Mouse (Mus musculus) forebrain, embryonic 11.5 days (tissue): ENCODE measurements around the gene Ptprq. TPM values are rescaled to one million over a fixed set of nuclear protein-coding genes. Genes with fewer than 3 reads are reported as not detected.

Source experiments
- ATAC-seq: fragments of 200-750 bp; cut with Nextera tagmentation; replicated peaks from 2 replicates; pipeline ENCODE4 v1.8.0; 2017; ENCODE audit warnings: moderate TSS enrichment; ENCODE audit not compliant: low FRiP score
- DNase-seq: peaks from one replicate; pipeline ENCODE4 v3.0.0-alpha.2; 2017; ENCODE audit warnings: low spot score
- H3K27ac ChIP-seq: fragments of 300-500 bp; sonication (generic); 2 replicates; pipeline ENCODE4 v1.5.1; 2014; ENCODE audit warnings: low read depth, low read length
- H3K27me3 ChIP-seq: fragments of 300-500 bp; sonication (generic); 2 replicates; pipeline ENCODE4 v1.6.1; 2014; ENCODE audit warnings: mild to moderate bottlenecking, low read length, mixed read lengths; ENCODE audit not compliant: control insufficient read depth, insufficient read depth
- H3K36me3 ChIP-seq: fragments of 300-500 bp; sonication (generic); 2 replicates; pipeline ENCODE4 v1.6.1; 2014; ENCODE audit warnings: mild to moderate bottlenecking, low read length, moderate library complexity, mixed read lengths; ENCODE audit not compliant: control insufficient read depth, insufficient read depth
- H3K4me1 ChIP-seq: fragments of 300-500 bp; sonication (generic); replicated peaks from 2 replicates; pipeline ENCODE4 v1.6.1; 2014; ENCODE audit warnings: low read length, mixed read lengths; ENCODE audit not compliant: control insufficient read depth, insufficient read depth
- H3K4me2 ChIP-seq: fragments of 300-500 bp; sonication (generic); 2 replicates; pipeline ENCODE4 v1.6.1; 2014; ENCODE audit warnings: low read depth, mild to moderate bottlenecking, low read length, moderate library complexity, mixed read lengths; ENCODE audit not compliant: severe bottlenecking
- H3K4me3 ChIP-seq: fragments of 300-500 bp; sonication (generic); 2 replicates; pipeline ENCODE4 v1.5.1; 2014; ENCODE audit warnings: low read depth, low read length
- H3K9ac ChIP-seq: fragments of 300-500 bp; sonication (generic); 2 replicates; pipeline ENCODE4 v1.6.1; 2014; ENCODE audit warnings: low read length
- H3K9me3 ChIP-seq: fragments of 300-500 bp; sonication (generic); 2 replicates; pipeline ENCODE4 v1.6.1; 2016; ENCODE audit warnings: low read length, mixed read lengths; ENCODE audit not compliant: control insufficient read depth
- WGBS: fragments of 180-500 bp; shearing (Covaris S2); extraction: QIAGEN DNeasy Blood & Tissue Kit; methylation state at CpG from one replicate; pipeline ENCODE4 v1.1.7; 2014; 5-methylcytosine and 5-hydroxymethylcytosine counted together
- polyA plus RNA-seq: library from polyadenylated mRNA; unstranded; fragments of >200 nt; fragmentation: Nextera tagmentation; extraction: Ambion mirVana; gene quantifications from 2 replicates; pipeline ENCODE4 v1.2.1, GENCODE M21; 2014

Gene Ptprq
- polyA plus RNA-seq, 1 experiment from 2014 or later = not detected

- Histone ChIP-seq H3K9me3 (no peaks in the 10 kb centered on the region), H3K27ac (no peak overlapping the region), H3K4me3 (no peak overlapping the region), H3K36me3 (no peaks in the 10 kb centered on the region), H3K4me1 (no peaks in the 10 kb centered on the region), H3K27me3 (no peaks in the 10 kb centered on the region), H3K9ac (no peak overlapping the region), H3K4me2 (no peak overlapping the region)
- WGBS = 76% methylated on average over 7 of the region's 7 CpGs
- ATAC-seq (no peak), DNase-seq (no peak)
Observed at GRCm38 (mm10) chr10:107735448-107735847, 15.6 kb upstream of the Ptprq start.

GRCm38 (mm10) chr10:107734327-107734726 lies 14.5 kb upstream of the Ptprq start:
- Histone ChIP-seq H3K9ac (no peak overlapping the region), H3K4me2 (no peak overlapping the region), H3K9me3 (no peaks in the 10 kb centered on the region), H3K4me3 (no peak overlapping the region), H3K4me1 (no peaks in the 10 kb centered on the region), H3K27me3 (no peaks in the 10 kb centered on the region), H3K27ac (no peak overlapping the region), H3K36me3 (no peaks in the 10 kb centered on the region)
- DNase-seq (no peak), ATAC-seq (no peak)

- ATAC-seq = no peak
- Histone ChIP-seq H3K9ac (no peak overlapping the region), H3K36me3 (no peaks in the 10 kb centered on the region), H3K27ac (no peak overlapping the region), H3K4me2 (no peak overlapping the region), H3K4me1 (no peaks in the 10 kb centered on the region), H3K4me3 (no peak overlapping the region), H3K9me3 (no peaks in the 10 kb centered on the region), H3K27me3 (no peaks in the 10 kb centered on the region)
- 78% methylated on average over 7 of the region's 7 CpGs for WGBS
- no peak for DNase-seq
Observed at GRCm38 (mm10) chr10:107725631-107726030, 5.8 kb upstream of the Ptprq start.

GRCm38 (mm10) chr10:107704443-107704842 lies 15.4 kb downstream of the Ptprq start:
- Histone ChIP-seq H3K9ac (no peak overlapping the region), H3K27ac (no peak overlapping the region), H3K4me3 (no peak overlapping the region), H3K27me3 (no peaks in the 10 kb centered on the region), H3K36me3 (no peaks in the 10 kb centered on the region), H3K9me3 (no peaks in the 10 kb centered on the region), H3K4me2 (no peak overlapping the region), H3K4me1 (no peaks in the 10 kb centered on the region)
- DNase-seq = no peak
- no peak for ATAC-seq
- 50% methylated on average over 3 of the region's 3 CpGs for WGBS

GRCm38 (mm10) chr10:107700944-107701343 lies 18.9 kb downstream of the Ptprq start:
- 82% methylated on average over 3 of the region's 3 CpGs for WGBS
- no peaks in the 10 kb centered on the region for H3K9me3 ChIP-seq
- no peak overlapping the region for H3K4me3 ChIP-seq

GRCm38 (mm10) chr10:107698716-107699115 lies 21.1 kb downstream of the Ptprq start:
- no peak overlapping the region for H3K9ac ChIP-seq
- H3K36me3 ChIP-seq = no peaks in the 10 kb centered on the region
- WGBS = 74% methylated on average over 2 of the region's 2 CpGs
- DNase-seq (no peak), ATAC-seq (no peak)
- no peaks in the 10 kb centered on the region for H3K4me1 ChIP-seq
- no peak overlapping the region for H3K4me2 ChIP-seq
- H3K4me3 ChIP-seq = no peak overlapping the region
- H3K9me3 ChIP-seq = no peaks in the 10 kb centered on the region
- H3K27me3 ChIP-seq = no peaks in the 10 kb centered on the region
- no peak overlapping the region for H3K27ac ChIP-seq

More at GRCm38 (mm10) chr10:107700944-107701343, 18.9 kb downstream of the Ptprq start:
- ATAC-seq (no peak), DNase-seq (no peak)
- H3K27me3 ChIP-seq = no peaks in the 10 kb centered on the region
- no peaks in the 10 kb centered on the region for H3K4me1 ChIP-seq
- H3K9ac ChIP-seq = no peak overlapping the region
- no peaks in the 10 kb centered on the region for H3K36me3 ChIP-seq
- no peak overlapping the region for H3K27ac ChIP-seq
- H3K4me2 ChIP-seq = no peak overlapping the region

GRCm38 (mm10) chr10:107697177-107697576 lies 22.7 kb downstream of the Ptprq start:
- ATAC-seq = no peak
- Histone ChIP-seq H3K9me3 (no peaks in the 10 kb centered on the region), H3K4me1 (no peaks in the 10 kb centered on the region), H3K9ac (no peak overlapping the region), H3K4me3 (no peak overlapping the region), H3K27me3 (no peaks in the 10 kb centered on the region), H3K4me2 (no peak overlapping the region), H3K27ac (no peak overlapping the region), H3K36me3 (no peaks in the 10 kb centered on the region)
- WGBS = 79% methylated on average over 5 of the region's 5 CpGs
- DNase-seq = no peak

- 86% methylated on average over 6 of the region's 6 CpGs for WGBS
- H3K9me3 ChIP-seq = no peaks in the 10 kb centered on the region
- no peak overlapping the region for H3K4me2 ChIP-seq
- DNase-seq (no peak), ATAC-seq (no peak)
- H3K27ac ChIP-seq = no peak overlapping the region
- H3K4me1 ChIP-seq = no peaks in the 10 kb centered on the region
- H3K36me3 ChIP-seq = no peaks in the 10 kb centered on the region
- H3K9ac ChIP-seq = no peak overlapping the region
- H3K4me3 ChIP-seq = no peak overlapping the region
- no peaks in the 10 kb centered on the region for H3K27me3 ChIP-seq
Observed at GRCm38 (mm10) chr10:107687382-107687781, 32.5 kb downstream of the Ptprq start.

GRCm38 (mm10) chr10:107675994-107676393 lies 43.9 kb downstream of the Ptprq start:
- no peak for ATAC-seq
- Histone ChIP-seq H3K9ac (no peak overlapping the region), H3K4me1 (no peaks in the 10 kb centered on the region), H3K36me3 (no peaks in the 10 kb centered on the region), H3K27me3 (no peaks in the 10 kb centered on the region), H3K27ac (no peak overlapping the region), H3K4me2 (no peak overlapping the region), H3K9me3 (no peaks in the 10 kb centered on the region), H3K4me3 (no peak overlapping the region)
- no peak for DNase-seq
- WGBS = 47% methylated on average over 1 of the region's 1 CpGs
